Mouse (Mus musculus) MEL (cell line): ENCODE data around the gene Spata17. TPM values are rescaled to one million over a fixed set of nuclear protein-coding genes. Genes with fewer than 3 reads are reported as not detected.

Experiments
- DNase-seq: peaks from one replicate; pipeline ENCODE4 v3.0.0; 2011; ENCODE audit warnings: low read depth, low spot score
- H3K27ac ChIP-seq: 2 replicates; pipeline ENCODE4 v1.5.1; 2012; ENCODE audit warnings: low read depth, mild to moderate bottlenecking, control low read depth, low read length, moderate library complexity; ENCODE audit not compliant: control insufficient read depth
- H3K27me3 ChIP-seq, 2 experiments: fragments of 150-350 bp in 1 of 2; sonication (generic) in 1 of 2; 2 replicates each; pipeline ENCODE4 v1.6.1; 2012; ENCODE audit warnings: low read length in 2 of 2, mild to moderate bottlenecking in 2 of 2, improper control_type of control experiment in 1 of 2, moderate library complexity in 1 of 2; ENCODE audit not compliant: insufficient read depth in 2 of 2, control insufficient read depth in 1 of 2
- H3K36me3 ChIP-seq, 2 experiments: 2 replicates each; pipeline ENCODE4 v1.6.1; 2012 to 2014; ENCODE audit warnings: low read length in 2 of 2, improper control_type of control experiment in 1 of 2, inconsistent platforms in 1 of 2, mild to moderate bottlenecking in 1 of 2; ENCODE audit not compliant: insufficient read depth in 2 of 2, control insufficient read depth in 1 of 2
- H3K4me1 ChIP-seq, 2 experiments: fragments of 150-350 bp in 1 of 2; sonication (generic) in 1 of 2; 2 replicates each; pipeline ENCODE4 v1.6.1; 2012; ENCODE audit warnings: low read length in 2 of 2, improper control_type of control experiment in 1 of 2, mild to moderate bottlenecking in 1 of 2; ENCODE audit not compliant: insufficient read depth in 2 of 2, control insufficient read depth in 1 of 2
- H3K4me3 ChIP-seq, 2 experiments: fragments of 150-350 bp in 1 of 2; sonication (generic) in 1 of 2; 2 replicates each; pipeline ENCODE4 v1.5.1; 2012; ENCODE audit warnings: low read depth in 2 of 2, low read length in 2 of 2, mild to moderate bottlenecking in 2 of 2, moderate library complexity in 2 of 2, control low read depth in 1 of 2, improper control_type of control experiment in 1 of 2; ENCODE audit not compliant: control insufficient read depth in 1 of 2, insufficient read depth in 1 of 2
- H3K79me2 ChIP-seq: 2 replicates; pipeline ENCODE4 v1.6.1; 2012; ENCODE audit warnings: mild to moderate bottlenecking, low read length, moderate library complexity; ENCODE audit not compliant: control insufficient read depth, poor library complexity, insufficient read depth
- H3K9ac ChIP-seq: 2 replicates; pipeline ENCODE4 v1.6.1; 2012; ENCODE audit warnings: low read depth, mild to moderate bottlenecking, control low read depth, low read length, moderate library complexity; ENCODE audit not compliant: control insufficient read depth, poor library complexity, severe bottlenecking
- H3K9me3 ChIP-seq: fragments of 150-350 bp; sonication (generic); replicated peaks from 2 replicates; pipeline ENCODE4 v1.6.1; 2012; ENCODE audit warnings: mild to moderate bottlenecking, low read length, improper control_type of control experiment, moderate library complexity; ENCODE audit not compliant: insufficient read depth
- CTCF ChIP-seq, 3 experiments: IDR thresholded peaks in 2 of 3; conservative IDR thresholded peaks in 1 of 3; 2 replicates each; pipeline ENCODE4 v1.5.1; 2011 to 2012; ENCODE audit warnings: low read length in 3 of 3, low read depth in 2 of 3, mild to moderate bottlenecking in 2 of 3, improper control_type of control experiment in 1 of 3, inconsistent platforms in 1 of 3, mixed read lengths in 1 of 3, moderate library complexity in 1 of 3; ENCODE audit not compliant: control insufficient read depth in 1 of 3, insufficient read depth in 1 of 3, poor library complexity in 1 of 3, severe bottlenecking in 1 of 3
- ELF1 ChIP-seq: IDR thresholded peaks from 2 replicates; pipeline ENCODE4 v1.6.1; 2014; ENCODE audit warnings: low read depth, mild to moderate bottlenecking, inconsistent platforms, low read length, improper control_type of control experiment, moderate library complexity
- GATA1 ChIP-seq: IDR thresholded peaks from 2 replicates; pipeline ENCODE4 v1.6.1; 2011; ENCODE audit warnings: low read depth, low read length, improper control_type of control experiment
- HCFC1 ChIP-seq: IDR thresholded peaks from 2 replicates; pipeline ENCODE4 v1.6.1; 2012; ENCODE audit warnings: low read depth, mild to moderate bottlenecking, inconsistent platforms, low read length, improper control_type of control experiment, moderate library complexity
- JUND ChIP-seq: IDR thresholded peaks from 2 replicates; pipeline ENCODE4 v1.6.1; 2011; ENCODE audit warnings: low read depth, mild to moderate bottlenecking, improper control_type of control experiment, low read length
- MAFK ChIP-seq: IDR thresholded peaks from 2 replicates; pipeline ENCODE4 v1.6.1; 2011; ENCODE audit warnings: low read depth, mild to moderate bottlenecking, low read length, improper control_type of control experiment, borderline replicate concordance
- MEF2A ChIP-seq: IDR thresholded peaks from 2 replicates; pipeline ENCODE4 v1.6.1; 2014; ENCODE audit warnings: low read depth, mild to moderate bottlenecking, inconsistent platforms, low read length, improper control_type of control experiment; ENCODE audit not compliant: poor library complexity, insufficient replicate concordance, severe bottlenecking; ENCODE audit errors: extremely low read depth
- MYB ChIP-seq: IDR thresholded peaks from 2 replicates; pipeline ENCODE4 v1.6.1; 2011; ENCODE audit warnings: mild to moderate bottlenecking, low read depth, low read length, improper control_type of control experiment
- MYC ChIP-seq: IDR thresholded peaks from 2 replicates; pipeline ENCODE4 v1.6.1; 2011; ENCODE audit warnings: low read depth, mild to moderate bottlenecking, low read length, improper control_type of control experiment, moderate library complexity
- POLR2AphosphoS2 ChIP-seq: IDR thresholded peaks from 2 replicates; pipeline ENCODE4 v1.6.1; 2011; ENCODE audit warnings: low read length, improper control_type of control experiment
- POLR2AphosphoS5 ChIP-seq: IDR thresholded peaks from 2 replicates; pipeline ENCODE4 v1.6.1; 2012; ENCODE audit warnings: low read depth, borderline replicate concordance, mild to moderate bottlenecking, inconsistent platforms, low read length, moderate library complexity, mixed read lengths
- RAD21 ChIP-seq: IDR thresholded peaks from 2 replicates; pipeline ENCODE4 v1.6.1; 2011; ENCODE audit warnings: mild to moderate bottlenecking, low read depth, low read length, improper control_type of control experiment
- SMC3 ChIP-seq: IDR thresholded peaks from 2 replicates; pipeline ENCODE4 v1.6.1; 2011; ENCODE audit warnings: low read depth, low read length, improper control_type of control experiment
- TCF12 ChIP-seq: IDR thresholded peaks from 2 replicates; pipeline ENCODE4 v1.6.1; 2014; ENCODE audit warnings: low read depth, mild to moderate bottlenecking, inconsistent platforms, low read length, improper control_type of control experiment, moderate library complexity
- USF2 ChIP-seq, 2 experiments: IDR thresholded peaks; 2 replicates each; pipeline ENCODE4 v1.6.1; 2011 to 2012; ENCODE audit warnings: improper control_type of control experiment in 2 of 2, low read length in 2 of 2, borderline replicate concordance in 1 of 2, inconsistent platforms in 1 of 2, low read depth in 1 of 2, mild to moderate bottlenecking in 1 of 2; ENCODE audit not compliant: insufficient read depth in 1 of 2
- ZC3H11A ChIP-seq: IDR thresholded peaks from 2 replicates; pipeline ENCODE4 v1.6.1; 2012; ENCODE audit warnings: low read depth, mild to moderate bottlenecking, inconsistent platforms, low read length, improper control_type of control experiment
- polyA plus RNA-seq, 2 experiments: library from polyadenylated mRNA; stranded (reverse) in 1 of 2; unstranded in 1 of 2; fragments of >175 nt in 1 of 2; fragments of >200 nt in 1 of 2; gene quantifications; 2 replicates each; pipeline versions ENCODE4 v1.2.1 to v1.2.4; 2012; ENCODE audit warnings: low replicate concordance in 2 of 2, low read depth in 1 of 2; ENCODE audit not compliant: insufficient read length in 2 of 2, insufficient read depth in 1 of 2, missing spikeins in 1 of 2
- total RNA-seq: library from RNA; depleted of rRNA; stranded (reverse); fragments of 300-350 nt; gene quantifications from 2 replicates; pipeline ENCODE4 v1.2.3, GENCODE M21; 2012

Spata17 gene
- total and polyA plus RNA-seq, 3 experiments: 0.13 TPM; not detected in 2

DNA sequence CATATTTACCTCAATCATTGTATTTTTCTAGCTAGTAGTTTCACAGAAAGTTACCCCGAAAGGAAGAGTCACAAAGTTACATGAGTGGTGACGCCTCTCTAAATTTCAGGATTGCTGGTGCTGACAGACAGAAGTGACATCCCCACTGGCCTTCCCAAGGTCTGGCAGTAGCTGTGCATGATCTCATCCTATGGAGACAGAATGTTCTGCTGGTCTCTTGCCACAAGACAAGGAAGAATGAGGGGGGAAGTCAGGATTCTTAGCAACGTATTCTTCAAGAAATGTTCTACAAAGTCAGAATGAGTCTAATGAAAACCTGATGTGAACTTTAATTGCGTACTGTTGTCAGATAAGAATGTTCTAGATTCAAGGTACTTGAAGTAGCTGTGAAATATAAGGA is 179.5 kb downstream of the Spata17 start:
- TF ChIP-seq JUND (no peak), POLR2AphosphoS2 (no peak), MEF2A (no peak), ZC3H11A (no peak), TCF12 (no peak), POLR2AphosphoS5 (no peak), USF2 (IDR thresholded peaks at IDR 0.05; ENCODE audit: borderline replicate concordance in 1 of 2, insufficient read depth in 1 of 2, low read depth in 1 of 2, low read length in 2 of 2) (no peak), RAD21 (no peak)

DNA sequence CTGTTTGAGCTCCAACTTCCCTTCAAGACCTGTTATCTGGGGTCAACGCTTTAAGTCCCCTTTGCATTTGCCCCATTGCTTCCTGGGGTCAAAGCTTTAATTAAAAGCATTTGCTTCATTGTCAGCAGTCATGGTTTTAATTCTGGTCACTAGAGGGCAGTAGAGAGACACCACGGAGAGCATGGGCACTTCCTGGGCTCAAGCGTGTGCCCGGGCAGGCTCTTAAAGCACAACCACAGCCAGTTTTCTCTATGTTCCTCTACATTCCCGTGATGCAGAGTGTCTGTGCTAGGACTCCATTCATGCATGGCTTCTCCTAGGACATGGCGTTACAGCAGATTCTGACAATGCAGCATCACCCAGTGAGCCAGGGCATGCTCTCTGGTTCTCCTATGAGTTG is 183.5 kb downstream of the Spata17 start:
- Histone ChIP-seq H3K4me3 (peak overlapping the region; percentile 24 to 38; a peak in 2 of 4 replicates), H3K9me3 (no peaks in the 10 kb centered on the region), H3K9ac (peak overlapping the region; percentile 22; the same call in 1 of the 2 replicates), H3K36me3 (no peaks in the 10 kb centered on the region), H3K4me1 (peaks cover 0 to 3% of the 10 kb centered on the region in 2 experiments; a peak in 2 of 4 replicates), H3K27ac (no peak overlapping the region), H3K79me2 (no peaks in the 10 kb centered on the region), H3K27me3 (no peaks in the 10 kb centered on the region)
- peak; percentile 75 for DNase-seq
- peak; percentile 78 for TF ChIP-seq RAD21
- TF ChIP-seq ZC3H11A: peak; percentile 59
- no peak for TF ChIP-seq MYC
- TF ChIP-seq TCF12: no peak
- TF ChIP-seq GATA1: no peak
- TF ChIP-seq CTCF (IDR thresholded peaks at IDR 0.05 in 2 of 3, conservative IDR thresholded peaks at IDR 0.05 in 1 of 3; ENCODE audit: control insufficient read depth in 1 of 3, insufficient read depth in 1 of 3, low read depth in 2 of 3, low read length in 3 of 3, poor library complexity in 1 of 3, severe bottlenecking in 1 of 3): peak; percentile 68 to 79 (median 79)
- no peak for TF ChIP-seq MAFK
- peak; percentile 75 for TF ChIP-seq SMC3
- TF ChIP-seq HCFC1: no peak
- TF ChIP-seq MYB: no peak
- no peak for TF ChIP-seq MEF2A
- TF ChIP-seq ELF1: peak; percentile 46; the same call in 1 of the 2 replicates

More for the DNA sequence above, 179.5 kb downstream of the Spata17 start:
- H3K36me3 ChIP-seq: no peaks in the 10 kb centered on the region
- H3K79me2 ChIP-seq: no peaks in the 10 kb centered on the region
- no peak overlapping the region for H3K9ac ChIP-seq
- no peak overlapping the region for H3K27ac ChIP-seq
- no peaks in the 10 kb centered on the region for H3K27me3 ChIP-seq
- peaks cover 0 to 3% of the 10 kb centered on the region in 2 experiments; a peak in 2 of 4 replicates for H3K4me1 ChIP-seq
- H3K4me3 ChIP-seq: no peak overlapping the region
- no peaks in the 10 kb centered on the region for H3K9me3 ChIP-seq
- DNase-seq: no peak
